Mouse (Mus musculus) heart, embryonic 13.5 days (tissue): Measurements from ENCODE around the gene Syt14. TPM values are rescaled to one million over a fixed set of nuclear protein-coding genes. Genes with fewer than 3 reads are reported as not detected.

Experiments used
- ATAC-seq: fragments of 200-750 bp; cut with Nextera tagmentation; 2 replicates; pipeline ENCODE4 v1.8.0; 2017; ENCODE audit warnings: moderate TSS enrichment; ENCODE audit not compliant: insufficient number of reproducible peaks, low FRiP score, low TSS enrichment; ENCODE audit errors: extremely low read depth
- H3K27ac ChIP-seq: fragments of 300-500 bp; sonication (generic); replicated peaks from 2 replicates; pipeline ENCODE4 v1.5.1; 2015; ENCODE audit warnings: moderate library complexity, mild to moderate bottlenecking, inconsistent platforms
- H3K27me3 ChIP-seq: fragments of 300-500 bp; sonication (generic); replicated peaks from 2 replicates; pipeline ENCODE4 v1.6.1; 2015; ENCODE audit warnings: mild to moderate bottlenecking, inconsistent platforms
- H3K36me3 ChIP-seq: fragments of 300-500 bp; sonication (generic); 2 replicates; pipeline ENCODE4 v1.6.1; 2015; ENCODE audit warnings: mild to moderate bottlenecking, inconsistent platforms
- H3K4me1 ChIP-seq: fragments of 300-500 bp; sonication (generic); 2 replicates; pipeline ENCODE4 v1.6.1; 2015; ENCODE audit warnings: inconsistent platforms
- H3K4me2 ChIP-seq: fragments of 300-500 bp; sonication (generic); 2 replicates; pipeline ENCODE4 v1.6.1; 2015; ENCODE audit warnings: inconsistent platforms, mild to moderate bottlenecking, moderate library complexity
- H3K4me3 ChIP-seq: fragments of 300-500 bp; sonication (generic); 2 replicates; pipeline ENCODE4 v1.5.1; 2015; ENCODE audit warnings: moderate library complexity, mild to moderate bottlenecking, inconsistent platforms
- H3K9ac ChIP-seq: fragments of 300-500 bp; sonication (generic); 2 replicates; pipeline ENCODE4 v1.6.1; 2015; ENCODE audit warnings: inconsistent platforms, mild to moderate bottlenecking, moderate library complexity
- H3K9me3 ChIP-seq: fragments of 300-500 bp; sonication (generic); 2 replicates; pipeline ENCODE4 v1.6.1; 2016; ENCODE audit warnings: inconsistent platforms
- WGBS: fragments of 180-500 bp; shearing (Covaris S2); methylation state at CpG from one replicate; pipeline ENCODE4 v1.1.7; 2015; ENCODE audit warnings: mixed read lengths; 5-methylcytosine and 5-hydroxymethylcytosine counted together
- polyA plus RNA-seq: library from polyadenylated mRNA; unstranded; fragments of >200 nt; fragmentation: Nextera tagmentation; extraction: Ambion mirVana; gene quantifications from 2 replicates; pipeline ENCODE4 v1.2.1, GENCODE M21; 2015

Syt14 gene
- polyA plus RNA-seq, 1 experiment from 2014 or later: 0.78 TPM

- H3K9me3 ChIP-seq: no peaks in the 10 kb centered on the region
- H3K27ac ChIP-seq: no peak overlapping the region
- no peak for ATAC-seq
- H3K9ac ChIP-seq: no peak overlapping the region
- no peak overlapping the region for H3K4me3 ChIP-seq
- H3K36me3 ChIP-seq: no peaks in the 10 kb centered on the region
- H3K27me3 ChIP-seq: peaks cover 23% of the 10 kb centered on the region
- WGBS: 71% methylated on average over 5 of the region's 5 CpGs
- H3K4me2 ChIP-seq: no peak overlapping the region
- peaks cover 10% of the 10 kb centered on the region for H3K4me1 ChIP-seq
Measured at GRCm38 (mm10) chr1:192861305-192861960, 174.1 kb downstream of the Syt14 start.

GRCm38 (mm10) chr1:192860273-192860672 lies 175.3 kb downstream of the Syt14 start:
- Histone ChIP-seq H3K9ac (no peak overlapping the region), H3K27ac (no peak overlapping the region), H3K4me3 (no peak overlapping the region), H3K27me3 (peaks cover 32% of the 10 kb centered on the region), H3K36me3 (no peaks in the 10 kb centered on the region), H3K4me2 (no peak overlapping the region), H3K4me1 (peaks cover 15% of the 10 kb centered on the region), H3K9me3 (no peaks in the 10 kb centered on the region)
- 54% methylated on average over 6 of the region's 6 CpGs for WGBS
- ATAC-seq: no peak

GRCm38 (mm10) chr1:192857582-192857981 lies 178.0 kb downstream of the Syt14 start:
- Histone ChIP-seq H3K9ac (no peak overlapping the region), H3K9me3 (no peaks in the 10 kb centered on the region), H3K4me3 (no peak overlapping the region), H3K4me1 (peaks cover 35% of the 10 kb centered on the region), H3K27me3 (peaks cover 59% of the 10 kb centered on the region), H3K36me3 (no peaks in the 10 kb centered on the region), H3K4me2 (no peak overlapping the region), H3K27ac (no peak overlapping the region)
- no peak for ATAC-seq
- 87% methylated on average over 5 of the region's 5 CpGs for WGBS

- Histone ChIP-seq H3K9ac (no peak overlapping the region), H3K36me3 (no peaks in the 10 kb centered on the region), H3K4me3 (no peak overlapping the region), H3K4me1 (peaks cover 35% of the 10 kb centered on the region), H3K9me3 (no peaks in the 10 kb centered on the region), H3K27me3 (peaks cover 62% of the 10 kb centered on the region), H3K4me2 (no peak overlapping the region), H3K27ac (no peak overlapping the region)
- no peak for ATAC-seq
- WGBS: 62% methylated on average over 6 of the region's 6 CpGs
Measured at GRCm38 (mm10) chr1:192856931-192857330, 178.6 kb downstream of the Syt14 start.

GRCm38 (mm10) chr1:192856411-192856810 lies 179.2 kb downstream of the Syt14 start:
- Histone ChIP-seq H3K4me3 (0 out of 2 replicates have a peak overlapping the region, but pooled peaks have one; percentile 86), H3K9me3 (no peaks in the 10 kb centered on the region), H3K36me3 (no peaks in the 10 kb centered on the region), H3K4me1 (peaks cover 39% of the 10 kb centered on the region), H3K27me3 (peaks cover 62% of the 10 kb centered on the region), H3K27ac (no peak overlapping the region), H3K4me2 (peak overlapping the region; percentile 91), H3K9ac (no peak overlapping the region)
- WGBS: 25% methylated on average over 10 of the region's 10 CpGs
- no peak for ATAC-seq

GRCm38 (mm10) chr1:192855474-192856230 lies 179.9 kb downstream of the Syt14 start, which contains the start of gene Sertad4:
Gene Sertad4 (minus strand): TSS chr1:192855756.
- WGBS: under 1% methylated on average over 71 of the region's 75 CpGs

GRCm38 (mm10) chr1:192854819-192855271 lies 180.7 kb downstream of the Syt14 start:
- Histone ChIP-seq H3K9me3 (no peaks in the 10 kb centered on the region), H3K4me3 (peak overlapping the region; percentile 86), H3K9ac (peak overlapping the region; percentile 94), H3K27me3 (peaks cover 72% of the 10 kb centered on the region), H3K27ac (peak overlapping the region; percentile 92), H3K36me3 (peaks cover 6% of the 10 kb centered on the region), H3K4me1 (peaks cover 51% of the 10 kb centered on the region), H3K4me2 (peak overlapping the region; percentile 91)
- ATAC-seq: no peak
- under 1% methylated on average over 23 of the region's 45 CpGs for WGBS

More at GRCm38 (mm10) chr1:192855474-192856230, 179.9 kb downstream of the Syt14 start, which contains the start of gene Sertad4:
- peak; percentile 56; the same call in 1 of the 2 replicates for ATAC-seq
- Histone ChIP-seq H3K4me2 (peak within 1 kb of the TSS; percentile 91), H3K9ac (peak within 1 kb of the TSS; percentile 94), H3K9me3 (no peaks in the 10 kb centered on the region), H3K36me3 (0 out of 2 replicates have a peak, but pooled peaks cover 2% of the 10 kb centered on the region), H3K4me1 (peaks cover 47% of the 10 kb centered on the region), H3K27me3 (peaks cover 70% of the 10 kb centered on the region), H3K27ac (peak within 1 kb of the TSS; percentile 92), H3K4me3 (peak within 1 kb of the TSS; percentile 86)

- peak overlapping the region; percentile 86 for H3K4me3 ChIP-seq
- H3K27ac ChIP-seq: peak overlapping the region; percentile 92
- peak overlapping the region; percentile 94 for H3K9ac ChIP-seq
- H3K27me3 ChIP-seq: peaks cover 72% of the 10 kb centered on the region
- no peak for ATAC-seq
- peak overlapping the region; percentile 91 for H3K4me2 ChIP-seq
- peaks cover 12% of the 10 kb centered on the region for H3K36me3 ChIP-seq
- WGBS: 7% methylated on average over 19 of the region's 19 CpGs
- peaks cover 56% of the 10 kb centered on the region for H3K4me1 ChIP-seq
- H3K9me3 ChIP-seq: no peaks in the 10 kb centered on the region
Measured at GRCm38 (mm10) chr1:192853988-192854818, 181.4 kb downstream of the Syt14 start.

- peak overlapping the region; percentile 94 for H3K9ac ChIP-seq
- no peaks in the 10 kb centered on the region for H3K9me3 ChIP-seq
- peak overlapping the region; percentile 86 for H3K4me3 ChIP-seq
- H3K36me3 ChIP-seq: peaks cover 20% of the 10 kb centered on the region
- ATAC-seq: no peak
- peak overlapping the region; percentile 92 for H3K27ac ChIP-seq
- peaks cover 56% of the 10 kb centered on the region for H3K4me1 ChIP-seq
- peak overlapping the region; percentile 91 for H3K4me2 ChIP-seq
- peaks cover 68% of the 10 kb centered on the region for H3K27me3 ChIP-seq
- WGBS: 73% methylated on average over 2 of the region's 2 CpGs
Measured at GRCm38 (mm10) chr1:192853429-192853828, 182.1 kb downstream of the Syt14 start.

GRCm38 (mm10) chr1:192852047-192852446 lies 183.5 kb downstream of the Syt14 start:
- no peak for ATAC-seq
- Histone ChIP-seq H3K27me3 (peaks cover 54% of the 10 kb centered on the region), H3K36me3 (peaks cover 34% of the 10 kb centered on the region), H3K9ac (peak overlapping the region; percentile 42; the same call in 1 of the 2 replicates), H3K4me3 (no peak overlapping the region), H3K4me2 (peak overlapping the region; percentile 91), H3K9me3 (no peaks in the 10 kb centered on the region), H3K4me1 (peaks cover 56% of the 10 kb centered on the region), H3K27ac (peak overlapping the region; percentile 87)
